In the genomic region with DNA sequence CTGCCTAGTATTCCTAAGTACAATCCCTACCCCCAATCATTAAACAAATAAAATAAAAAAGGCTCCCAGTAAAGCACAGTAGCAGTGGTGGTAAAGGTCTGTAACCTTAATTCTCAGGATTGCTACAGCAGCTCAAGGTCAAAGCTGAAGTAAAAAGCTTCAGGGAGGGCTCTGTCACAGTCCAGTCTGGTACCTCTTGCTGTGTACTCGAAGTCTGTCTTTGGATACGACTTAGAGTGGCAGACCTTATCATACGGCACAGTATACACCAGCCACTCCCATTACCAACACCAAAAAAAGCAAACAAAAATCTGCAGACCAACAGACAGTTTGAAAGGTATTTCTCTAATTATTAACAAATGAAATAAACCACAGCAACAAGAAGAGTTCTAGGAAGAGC, we compare ENCODE assay signal across 15 mouse cellular contexts. TPM values are rescaled to one million over a fixed set of nuclear protein-coding genes. Genes with fewer than 3 reads are reported as not detected.
"Had no signal": no experiment of that assay in that cellular context is flagged by ENCODE, and none has a peak within 500 bp of the region (broad histone marks: within the 10 kb centered on the region; RNA-seq: fewer than 3 reads in every experiment).

No protein-coding gene starts in this region.

- H3K9ac ChIP-seq: kidney, embryonic 15.5 days; lung, embryonic 14.5 days; neural tube, embryonic 15.5 days had no signal

- H3K9me3 ChIP-seq: kidney, embryonic 15.5 days; limb, embryonic 10.5 days; midbrain, embryonic 10.5 days; neural tube, embryonic 15.5 days had no signal

- H3K4me3 ChIP-seq: kidney, embryonic 15.5 days; limb, embryonic 10.5 days; midbrain, embryonic 10.5 days; myocyte; neural tube, embryonic 15.5 days had no signal

- H3K27me3 ChIP-seq: kidney, embryonic 15.5 days; neural tube, embryonic 15.5 days had no signal

- ATAC-seq: intestine, embryonic 16.5 days had no signal

- H3K4me2 ChIP-seq: kidney, embryonic 15.5 days; lung, embryonic 14.5 days; neural tube, embryonic 15.5 days had no signal

- H3K4me1 ChIP-seq: limb, embryonic 10.5 days; midbrain, embryonic 10.5 days had no signal

- H3K27ac ChIP-seq: kidney, embryonic 15.5 days; limb, embryonic 10.5 days; midbrain, embryonic 10.5 days; neural tube, embryonic 15.5 days had no signal

- DNase-seq: kidney, adult 2 months; kidney, postnatal 14 days; lung, embryonic 14.5 days; lung, postnatal 10 days; lung, postnatal 4 days; midbrain, embryonic 14.5 days; right cerebral cortex, adult 18-20 months; right cerebral cortex, postnatal 25 days; thymus, postnatal 36 days had no signal

RNA-seq across cellular contexts. Expression of a gene that starts 29.0 kb away (rescaled TPM):
- polyA plus RNA-seq: kidney, embryonic 15.5 days had no signal
